Mouse (Mus musculus) right cerebral cortex, postnatal 10 days (tissue): ENCODE measurements at regions not wholly inside any gene's neighbourhood (a gene's known extent, or its start where the extent isn't known, plus 50 kb on each side); places are given as distances from the start of the nearest gene placed in this dataset.

Experiments
- DNase-seq, 2 experiments: peaks; one replicate each; pipeline ENCODE4 v3.0.0; 2021; ENCODE audit warnings: low spot score in 2 of 2

DNA sequence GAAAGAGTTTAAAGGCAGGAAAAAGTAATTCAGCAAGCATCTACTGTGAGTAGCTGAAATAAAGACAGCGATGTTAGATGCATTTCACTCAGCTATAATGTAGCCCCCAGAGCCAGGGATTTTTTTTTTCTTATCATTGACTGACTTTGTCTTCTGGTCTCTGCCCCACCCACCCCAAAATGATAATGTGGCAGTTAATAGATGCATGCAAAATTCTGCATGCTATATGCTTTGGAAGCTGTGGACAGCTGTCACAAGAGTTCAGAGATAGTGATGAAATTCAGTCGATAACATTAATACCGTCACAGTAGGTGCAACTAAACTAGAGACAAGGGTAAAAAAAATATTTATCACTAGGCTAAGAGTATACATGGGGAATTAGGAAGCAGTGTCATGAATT lies 263.7 kb downstream of the Rpl36a-ps1 start:
- DNase-seq: no peak

DNA sequence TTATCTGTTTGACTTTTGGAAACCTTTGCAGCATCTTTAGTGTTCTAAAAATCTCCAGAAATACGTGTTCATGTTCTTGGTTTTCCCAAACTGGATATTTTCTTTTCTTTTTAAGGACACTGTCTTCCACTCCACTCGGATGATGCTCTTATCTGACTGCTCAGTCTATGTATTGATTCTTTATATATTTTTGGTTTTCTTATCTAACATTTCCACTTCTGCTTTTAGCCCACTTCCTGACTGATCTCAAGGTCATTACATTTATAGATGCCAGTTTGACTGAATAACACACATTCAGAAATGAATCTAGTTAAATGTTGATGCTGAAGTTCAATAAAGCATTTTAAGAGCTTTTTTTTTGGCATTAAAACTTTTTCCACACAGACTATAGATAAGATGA lies 265.3 kb downstream of the Rpl36a-ps1 start:
- no peak for DNase-seq

DNA sequence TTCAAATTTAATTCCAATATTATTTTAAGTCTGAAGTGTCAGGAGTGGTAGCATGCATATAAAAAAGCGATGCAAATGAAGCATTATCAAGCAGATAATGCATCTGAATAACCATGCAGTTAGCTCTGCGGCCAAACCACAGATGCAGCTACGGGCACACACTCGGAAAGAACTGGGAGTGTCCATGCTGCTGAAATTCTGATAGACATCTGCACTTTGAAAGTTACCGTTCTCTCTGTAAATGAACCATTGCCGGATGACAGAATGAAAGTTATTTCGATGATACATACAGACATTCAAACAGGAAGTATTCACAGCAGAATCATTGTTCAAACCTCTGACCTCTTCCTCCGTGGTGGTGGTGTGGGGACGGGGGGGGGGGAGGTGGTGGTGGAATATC lies 271.6 kb downstream of the Rpl36a-ps1 start:
- no peak for DNase-seq

DNA sequence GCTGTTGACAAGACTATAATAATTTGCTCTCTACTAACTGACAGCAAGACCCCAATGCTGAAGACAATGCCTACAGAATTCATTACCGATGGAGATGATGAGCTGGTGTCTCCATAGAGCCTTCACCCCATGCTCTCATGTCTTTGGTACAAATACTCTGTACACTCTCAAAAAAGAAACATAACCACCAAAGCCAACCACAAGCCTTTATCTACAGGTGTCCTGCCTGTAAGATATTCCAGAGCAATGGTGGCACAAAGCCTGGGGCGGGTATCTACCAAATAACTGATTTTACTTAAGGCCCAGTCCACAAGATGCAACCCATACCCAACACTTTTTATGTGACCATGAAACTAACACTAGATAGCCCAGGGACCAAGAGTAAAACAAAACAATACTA lies 273.1 kb downstream of the Rpl36a-ps1 start:
- no peak for DNase-seq

DNA sequence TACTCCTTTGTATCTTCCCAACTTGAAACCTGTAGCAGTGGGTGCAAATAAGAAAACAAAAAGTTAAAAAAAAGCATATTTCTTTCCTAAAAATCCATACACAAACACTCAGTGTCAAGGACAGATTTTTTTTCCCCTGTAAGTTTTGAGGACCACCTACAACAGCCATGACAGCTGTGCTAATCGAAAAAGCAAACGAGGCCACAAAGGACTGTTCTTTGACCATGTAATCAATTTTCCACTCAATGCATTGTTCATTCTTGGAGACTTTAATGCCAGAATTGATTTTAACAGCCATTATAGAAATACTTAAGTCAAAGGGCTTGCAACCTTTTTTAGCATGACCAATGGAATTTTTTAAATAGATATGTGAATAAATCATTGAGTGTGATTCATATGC lies 286.1 kb downstream of the Rpl36a-ps1 start:
- no peak for DNase-seq

DNA sequence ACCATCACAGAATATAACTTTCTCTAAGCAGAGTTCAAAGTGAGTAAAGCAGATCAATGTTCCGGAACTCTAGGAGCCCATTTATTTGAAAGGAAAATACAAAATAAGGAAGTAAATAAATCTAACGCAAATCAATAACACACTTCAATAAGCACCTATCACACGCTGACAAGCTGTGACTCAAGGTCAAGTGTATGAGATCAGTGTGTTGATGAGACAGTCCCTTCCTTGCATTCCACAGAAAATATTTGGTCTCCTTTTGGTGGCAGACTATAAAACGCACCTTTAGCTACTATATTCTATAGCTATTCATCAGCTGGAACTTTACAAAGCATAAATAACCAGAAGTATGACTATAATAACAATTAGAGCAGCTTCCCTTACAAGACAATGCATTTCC lies 286.5 kb downstream of the Rpl36a-ps1 start:
- no peak for DNase-seq

DNA sequence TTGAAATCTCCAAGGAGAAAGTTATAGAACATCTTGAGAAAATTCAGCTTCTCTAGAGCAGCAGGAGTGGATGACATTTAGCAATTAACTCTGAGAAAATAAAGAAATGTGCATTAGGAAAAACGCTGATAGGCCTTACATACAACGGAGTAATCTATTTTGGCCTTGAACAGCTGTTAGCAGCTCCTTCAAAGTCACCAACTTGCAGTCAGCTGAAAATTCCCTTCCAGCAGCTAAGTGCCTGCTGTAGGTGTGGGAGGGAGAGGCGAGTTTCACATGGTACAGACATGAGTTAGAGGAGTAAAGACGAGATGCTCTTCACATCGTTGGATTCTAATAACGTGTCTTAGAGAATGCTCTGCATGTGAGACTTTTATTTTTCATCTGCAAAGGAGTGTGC lies 290.8 kb downstream of the Rpl36a-ps1 start:
- peak in 1 of 2 experiments; percentile 24 for DNase-seq

DNA sequence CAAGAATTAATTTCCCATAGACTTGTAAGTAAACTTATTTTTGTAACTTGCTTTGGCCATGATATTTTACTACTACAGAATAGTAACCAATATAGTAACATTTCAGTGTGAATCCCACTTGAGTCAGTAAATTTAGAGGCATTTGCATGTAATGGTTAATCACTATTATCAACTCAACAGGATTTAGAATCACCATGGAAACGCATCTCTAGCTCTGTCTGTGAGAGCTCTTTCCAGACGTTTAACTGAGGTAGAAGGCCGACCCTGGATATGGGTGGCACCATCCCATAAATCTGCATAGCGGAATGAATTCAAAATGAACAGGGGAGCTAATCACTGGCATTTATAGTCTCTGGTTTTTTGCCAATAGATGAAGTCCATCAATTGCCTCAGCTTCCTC lies 337.6 kb downstream of the Rpl36a-ps1 start:
- DNase-seq: peak in 1 of 2 experiments; percentile 20

DNA sequence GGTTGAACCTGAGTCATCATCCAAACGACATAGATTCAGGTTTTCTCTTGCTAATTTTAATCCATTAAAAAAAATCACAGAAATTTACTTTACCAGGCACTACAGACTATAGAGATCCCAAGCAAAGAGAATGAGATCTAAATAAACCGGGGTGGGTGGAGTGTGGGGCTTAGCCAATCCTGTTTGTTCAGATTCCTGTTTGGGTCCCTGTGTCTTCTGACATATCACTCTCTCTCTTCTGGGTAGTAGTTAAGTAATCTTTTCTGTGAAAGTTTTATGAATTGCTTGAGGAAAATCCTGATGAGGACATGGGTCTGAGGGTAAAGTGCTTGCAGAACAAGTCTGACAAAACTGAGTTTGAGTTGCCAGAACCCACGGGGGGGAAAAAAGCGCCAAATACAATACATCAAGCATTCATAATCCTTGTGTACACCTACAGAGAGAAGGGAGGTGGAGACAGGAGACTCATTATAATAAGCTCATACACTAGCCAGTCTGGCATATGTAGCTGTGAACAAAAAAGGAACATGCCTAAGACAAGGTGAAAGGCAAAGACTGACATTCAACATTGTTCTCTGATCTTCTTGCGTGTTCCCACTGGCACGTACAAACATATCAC lies 339.8 kb downstream of the Rpl36a-ps1 start:
- no peak for DNase-seq

DNA sequence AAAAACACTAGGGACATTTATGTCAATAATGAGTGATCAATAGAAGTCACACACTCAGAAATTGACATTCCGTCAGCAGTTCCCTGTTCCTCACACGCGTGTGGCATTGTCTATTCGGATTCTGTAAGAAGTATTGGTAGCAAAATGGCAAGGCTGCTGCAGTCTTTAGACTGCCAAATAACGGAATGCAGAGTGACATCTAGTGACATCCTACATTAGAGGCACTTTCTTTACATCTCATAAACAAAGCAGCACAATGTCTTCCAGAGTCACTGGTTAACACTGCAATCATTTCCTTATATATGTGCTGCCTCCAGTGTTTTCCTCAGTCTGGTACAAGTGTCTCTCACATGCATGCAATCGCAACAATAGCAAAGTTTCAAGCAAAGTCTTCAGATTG lies 342.9 kb downstream of the Rpl36a-ps1 start:
- DNase-seq: no peak

DNA sequence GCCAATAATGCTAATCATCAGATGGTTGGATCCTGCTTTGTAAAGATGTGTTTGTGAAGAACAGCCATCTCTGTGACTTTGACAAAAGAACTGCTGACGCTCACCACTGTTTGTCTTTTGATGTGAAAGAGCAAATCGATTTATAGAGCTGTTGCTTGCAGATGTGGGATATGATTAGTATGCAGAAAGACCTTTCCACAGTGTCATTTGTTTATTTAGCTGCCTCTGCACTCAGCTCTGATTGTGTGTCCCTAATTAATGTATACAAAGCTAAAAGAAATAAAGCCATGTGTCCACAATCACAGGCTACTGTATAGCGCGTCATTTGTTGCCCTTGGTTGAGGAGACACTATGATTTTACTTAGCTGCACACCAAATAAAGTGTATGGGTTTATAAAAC lies 343.6 kb downstream of the Rpl36a-ps1 start:
- DNase-seq: no peak

DNA sequence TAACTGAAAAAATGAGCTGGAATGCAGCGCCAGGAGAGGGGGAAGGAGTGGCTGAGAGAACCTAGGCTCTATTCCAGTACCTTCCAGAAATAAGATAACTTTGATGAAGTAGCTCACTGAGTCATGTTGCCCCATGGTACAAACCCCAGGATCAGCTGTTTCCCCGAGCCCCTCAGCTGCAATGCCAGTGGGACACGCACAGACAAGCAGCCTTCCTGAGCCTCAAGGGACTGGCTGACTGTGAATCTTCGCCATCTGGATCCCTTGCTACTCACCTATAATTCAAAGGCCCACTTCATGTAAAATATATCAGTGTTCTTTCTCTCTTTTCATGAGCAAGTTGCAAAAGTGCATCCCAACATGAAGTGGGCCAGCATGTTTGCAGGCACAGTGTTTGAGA lies 346.5 kb downstream of the Rpl36a-ps1 start:
- no peak for DNase-seq

DNA sequence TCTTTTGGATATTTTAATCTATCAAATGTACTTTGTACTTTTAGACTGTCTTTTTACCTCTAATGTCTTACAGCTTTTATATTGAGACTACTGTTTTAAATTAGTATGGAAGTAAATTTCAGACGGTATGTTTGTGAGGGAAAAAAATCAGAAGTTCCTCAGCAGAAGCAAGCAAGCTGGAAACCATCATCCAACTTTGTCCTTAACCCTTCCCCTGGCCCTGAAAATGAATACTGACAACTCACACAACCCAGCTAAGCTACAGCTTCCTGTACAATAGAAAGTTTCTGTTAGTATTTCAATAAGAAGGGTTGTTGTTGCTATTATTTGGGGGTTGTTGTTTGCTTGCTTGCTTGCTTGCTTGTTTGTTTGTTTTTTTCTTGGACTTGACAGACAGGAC lies 350.4 kb downstream of the Rpl36a-ps1 start:
- DNase-seq: no peak

DNA sequence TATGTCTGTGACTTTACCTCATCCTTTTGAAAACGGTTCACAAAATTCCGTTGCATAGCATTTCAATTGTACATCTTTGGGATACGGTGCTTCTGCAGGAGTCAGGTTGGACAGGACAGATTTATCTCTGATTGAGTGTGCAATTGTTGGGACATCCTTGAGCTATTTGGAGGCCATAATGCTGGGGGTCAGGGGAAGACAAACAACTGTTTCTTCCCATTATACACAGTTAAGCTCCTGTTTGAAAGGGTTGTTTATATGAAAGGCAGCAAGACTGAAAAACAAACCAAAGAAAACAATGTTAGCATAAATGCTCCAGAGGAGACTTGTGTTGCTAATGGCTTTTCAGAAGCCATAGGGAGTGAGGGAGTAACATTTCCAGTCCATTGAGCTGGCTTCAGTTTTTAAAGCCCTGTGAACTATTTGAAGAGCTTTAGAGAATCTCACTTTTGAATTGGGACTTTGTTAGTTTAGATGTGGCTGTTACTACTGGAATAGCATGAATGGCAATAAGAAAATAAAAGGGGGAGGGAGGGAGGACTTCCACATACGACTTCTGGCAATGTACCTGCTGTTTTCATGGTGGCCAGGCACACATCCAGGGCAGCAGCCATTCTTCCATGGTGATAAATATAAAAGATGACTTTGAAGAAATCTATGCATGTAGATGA lies 351.3 kb downstream of the Rpl36a-ps1 start:
- DNase-seq: no peak

DNA sequence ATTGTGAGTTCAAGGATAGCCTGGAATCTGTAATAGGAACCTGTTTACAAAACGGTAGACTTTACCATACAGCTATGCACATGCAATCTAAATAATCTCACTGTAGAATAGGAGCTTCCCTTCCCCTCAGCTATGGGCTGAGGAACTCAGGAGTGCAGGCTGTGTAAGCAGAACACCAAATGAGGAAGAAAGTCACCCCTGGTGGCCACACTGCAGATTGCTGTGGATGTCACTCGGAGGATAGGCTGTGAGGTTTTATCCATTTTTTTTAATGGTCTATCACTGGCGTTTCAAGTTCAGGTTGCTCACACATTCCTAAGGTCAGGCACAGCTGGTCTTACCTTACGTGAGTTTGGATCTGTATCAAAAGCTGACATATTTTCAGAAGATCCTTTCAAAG lies 365.1 kb downstream of the Rpl36a-ps1 start:
- no peak for DNase-seq

DNA sequence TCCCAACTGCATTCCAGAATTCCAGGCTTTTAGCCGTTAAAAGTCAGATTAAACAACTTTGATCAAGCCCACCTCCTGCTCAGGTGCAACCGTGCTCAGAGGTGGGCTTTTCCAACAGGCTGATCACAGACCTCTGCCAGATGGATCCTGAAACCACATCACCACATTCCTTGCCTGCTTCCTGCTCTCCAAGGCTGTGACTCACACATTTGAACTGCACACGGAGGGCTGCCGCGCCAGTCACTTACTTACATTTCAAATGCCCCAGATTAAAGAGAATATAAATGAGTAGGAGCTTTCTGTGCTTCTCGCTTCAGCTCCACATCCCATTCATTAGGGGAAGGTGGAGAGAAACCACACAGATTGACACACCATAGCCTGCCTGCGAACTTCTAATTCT lies 367.6 kb downstream of the Rpl36a-ps1 start:
- no peak for DNase-seq

DNA sequence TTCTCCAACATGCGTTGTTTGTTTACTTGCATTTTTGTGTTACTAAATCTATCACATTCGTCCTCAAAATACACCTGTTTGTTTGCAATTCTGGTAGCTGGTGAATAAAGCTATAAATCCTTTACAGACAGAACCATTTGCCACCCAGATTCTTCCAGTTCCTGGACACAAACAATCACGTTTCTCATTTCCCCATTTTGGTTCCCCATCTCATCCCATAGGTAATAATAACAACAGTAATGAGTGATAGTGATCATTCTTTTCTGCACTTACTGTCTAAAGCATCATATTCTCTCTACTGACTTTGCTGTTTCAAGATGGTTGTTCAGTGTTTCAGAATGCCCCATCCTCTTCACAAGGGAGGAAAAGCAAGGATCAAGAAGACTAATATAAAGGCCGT lies 368.3 kb downstream of the Rpl36a-ps1 start:
- DNase-seq: no peak

DNA sequence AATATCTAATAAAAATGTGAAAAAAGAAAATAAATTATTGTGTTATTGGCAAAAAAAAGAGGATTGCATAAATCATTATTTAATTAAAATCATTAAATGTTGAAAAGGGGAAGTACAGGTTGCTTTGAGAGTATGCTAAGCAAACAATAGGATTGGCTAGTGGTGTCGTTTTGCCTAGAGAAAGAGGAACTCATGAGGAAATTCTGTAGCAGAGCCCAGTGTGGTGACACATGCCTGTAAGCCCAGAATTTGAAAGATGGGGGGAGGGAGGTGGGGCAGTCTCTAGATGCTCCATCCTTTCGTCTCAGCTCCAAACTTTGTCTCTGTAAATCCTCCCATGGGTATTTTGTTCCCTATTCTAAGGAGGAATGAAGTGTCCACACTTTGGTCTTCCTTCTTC lies 388.3 kb downstream of the Rpl36a-ps1 start:
- DNase-seq: no peak

DNA sequence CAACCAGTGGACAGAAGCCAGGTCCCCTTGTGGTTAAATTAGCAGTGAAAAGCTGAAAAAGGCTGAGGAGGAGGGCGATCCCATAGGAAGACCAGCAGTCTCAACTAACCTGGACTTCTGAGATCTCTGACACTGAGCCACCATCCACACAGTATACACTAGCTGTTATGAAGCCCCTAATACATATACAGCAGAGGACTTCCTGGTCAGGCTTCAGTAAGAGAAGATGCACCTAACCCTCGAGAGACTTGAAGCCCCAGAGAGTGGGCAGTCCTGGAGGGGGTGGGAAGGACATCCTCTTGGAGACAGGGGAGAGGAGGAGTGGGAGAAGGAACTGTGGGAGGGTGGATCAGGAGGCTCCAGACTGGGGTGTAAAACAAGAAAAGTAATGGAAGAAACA lies 397.9 kb downstream of the Rpl36a-ps1 start:
- no peak for DNase-seq

DNA sequence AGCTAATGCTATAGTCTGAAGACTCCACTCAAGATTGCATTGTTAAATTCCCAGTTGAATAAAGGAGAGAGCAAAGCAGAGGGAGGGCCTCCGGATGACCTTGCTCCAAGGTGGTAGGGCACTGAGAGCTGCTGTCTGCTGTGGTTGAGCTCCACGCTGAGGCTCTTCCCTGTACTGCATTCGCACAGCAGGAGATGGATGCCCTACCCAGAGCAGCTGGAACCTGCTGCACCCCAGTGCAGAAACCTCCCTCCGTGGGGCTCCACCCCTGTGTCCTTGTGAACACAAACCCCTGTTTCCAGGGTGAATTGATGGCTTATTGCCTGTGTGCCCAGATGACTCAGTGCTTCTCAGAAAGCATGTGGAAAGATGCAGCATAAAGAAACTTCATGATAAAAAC lies 404.3 kb downstream of the Rpl36a-ps1 start:
- DNase-seq: peak; percentile 24 to 33

DNA sequence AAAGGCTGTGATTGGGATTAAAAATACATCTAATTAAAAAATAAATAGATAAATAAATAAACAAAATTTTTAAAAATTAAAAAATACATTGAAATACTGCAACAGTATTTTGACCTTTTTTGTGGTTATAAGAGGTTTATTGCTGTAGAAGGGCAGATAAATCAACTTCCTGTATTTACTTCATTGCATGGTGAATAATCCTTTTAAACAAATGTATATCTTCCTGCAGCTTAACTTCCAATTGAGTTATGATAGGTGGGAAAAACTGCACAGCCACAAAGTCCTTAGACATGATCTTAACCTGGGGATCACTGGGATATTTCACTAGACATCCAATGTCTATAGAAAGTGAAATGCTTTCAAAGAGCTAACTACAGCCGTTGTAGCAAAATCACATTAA lies 402.1 kb upstream of the Dach1 start:
- no peak for DNase-seq

DNA sequence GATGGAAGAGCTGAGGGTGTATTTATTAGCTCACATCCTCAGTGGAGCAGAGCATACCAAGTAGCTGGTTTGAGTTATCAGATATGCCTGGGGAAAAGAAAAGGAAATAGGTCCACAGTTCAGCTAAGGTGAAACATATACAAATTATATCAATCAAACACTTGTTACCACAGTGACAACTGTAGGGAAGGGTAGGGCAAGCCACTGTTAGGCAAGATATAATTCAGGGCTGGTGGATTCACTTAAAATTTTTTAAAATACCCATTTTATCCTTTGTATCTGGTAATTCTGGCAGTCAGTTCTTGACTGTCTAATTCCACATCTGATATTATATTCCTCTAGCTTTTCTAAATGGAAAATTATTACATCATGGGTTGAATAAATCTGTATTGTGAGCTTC lies 392.4 kb upstream of the Dach1 start:
- DNase-seq: no peak

DNA sequence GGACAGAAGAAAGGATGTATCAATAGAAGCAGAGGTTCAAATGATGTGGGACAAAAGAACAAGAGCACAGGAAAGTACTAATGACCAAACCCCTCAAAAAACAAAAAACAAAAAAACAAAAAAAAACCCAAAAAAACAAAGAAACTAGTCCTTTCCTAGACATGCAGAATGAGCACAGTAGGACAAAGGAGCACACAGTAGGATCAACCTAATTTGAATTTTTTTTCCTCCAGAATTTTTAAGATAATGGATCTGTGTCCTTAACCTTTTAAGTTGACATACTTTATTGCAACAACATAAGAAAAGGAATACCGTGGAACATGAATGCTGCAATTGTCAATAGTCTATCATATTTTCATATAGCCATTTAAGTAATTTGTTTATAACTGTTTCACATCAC lies 370.2 kb upstream of the Dach1 start:
- DNase-seq: no peak

DNA sequence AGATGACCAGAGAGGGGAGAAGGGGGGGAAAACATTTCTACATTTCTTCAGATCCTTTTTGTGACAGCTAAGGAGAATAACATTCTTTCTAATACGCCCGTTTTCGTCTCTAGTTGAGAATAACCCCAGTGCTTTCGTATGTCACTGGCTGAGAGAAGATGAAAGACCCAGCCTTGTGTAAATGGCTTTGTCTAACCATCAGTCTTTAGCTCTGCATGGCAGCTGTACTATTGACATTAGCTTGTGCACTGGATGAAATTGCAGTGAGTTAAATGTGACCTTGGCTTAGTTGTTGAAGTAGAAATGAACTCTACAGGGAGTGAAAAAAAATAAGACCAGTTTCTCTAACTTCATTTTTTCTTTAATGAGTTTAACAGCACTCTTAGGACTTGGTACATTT lies 368.7 kb upstream of the Dach1 start:
- no peak for DNase-seq
